ENCODE assay signal across 27 mouse cellular contexts in genomic region chr14:79738441-79738840, GRCm38 (mm10). TPM values are rescaled to one million over a fixed set of nuclear protein-coding genes. Genes with fewer than 3 reads are reported as not detected.
DNase-seq lines count a peak whose midpoint lies in the region; ATAC-seq and TF ChIP-seq lines count a peak whose summit lies in the region.
"Had no signal": no experiment of that assay in that cellular context is flagged by ENCODE, and none has a peak within 500 bp of the region (broad histone marks: within the 10 kb centered on the region; RNA-seq: fewer than 3 reads in every experiment).

No protein-coding gene starts in this region.

- WGBS in forebrain, embryonic 12.5 days = 65% methylated on average over 9 of the region's 9 CpGs
- 24% methylated on average over 9 of the region's 9 CpGs for WGBS in forebrain, postnatal 0 days
- 43% methylated on average over 9 of the region's 9 CpGs for WGBS in hindbrain, postnatal 0 days
- WGBS in hindbrain, embryonic 10.5 days = 82% methylated on average over 9 of the region's 9 CpGs
- 54% methylated on average over 9 of the region's 9 CpGs for WGBS in stomach, embryonic 15.5 days
- WGBS in stomach, postnatal 0 days = 39% methylated on average over 9 of the region's 9 CpGs

- H3K9me3 ChIP-seq in forebrain, embryonic 12.5 days = no peaks in the 10 kb centered on the region
- H3K9me3 ChIP-seq in forebrain, postnatal 0 days (ENCODE audit: low read length) = no peaks in the 10 kb centered on the region
- no peaks in the 10 kb centered on the region for H3K9me3 ChIP-seq in hindbrain, postnatal 0 days (ENCODE audit: low read length)
- no peaks in the 10 kb centered on the region for H3K9me3 ChIP-seq in hindbrain, embryonic 10.5 days
- no peaks in the 10 kb centered on the region for H3K9me3 ChIP-seq in stomach, embryonic 15.5 days
- H3K9me3 ChIP-seq in stomach, postnatal 0 days (ENCODE audit: control insufficient read depth, low read length) = no peaks in the 10 kb centered on the region
- H3K9me3 ChIP-seq: embryonic facial prominence, embryonic 10.5 days; embryonic facial prominence, embryonic 15.5 days; heart, embryonic 10.5 days; liver, embryonic 12.5 days; midbrain, embryonic 12.5 days; neural tube, embryonic 13.5 days had no signal

- H3K27me3 ChIP-seq in forebrain, embryonic 12.5 days = no peaks in the 10 kb centered on the region
- H3K27me3 ChIP-seq in forebrain, postnatal 0 days (ENCODE audit: insufficient read depth, low read length) = no peaks in the 10 kb centered on the region
- no peaks in the 10 kb centered on the region for H3K27me3 ChIP-seq in hindbrain, postnatal 0 days (ENCODE audit: insufficient read depth, low read length)
- H3K27me3 ChIP-seq in hindbrain, embryonic 10.5 days (ENCODE audit: insufficient read depth, poor library complexity, severe bottlenecking) = no peaks in the 10 kb centered on the region
- H3K27me3 ChIP-seq in stomach, embryonic 15.5 days (replicated peaks) = no peaks in the 10 kb centered on the region
- H3K27me3 ChIP-seq in stomach, postnatal 0 days (ENCODE audit: control insufficient read depth, insufficient read depth, low read length) = no peaks in the 10 kb centered on the region
- H3K27me3 ChIP-seq: embryonic facial prominence, embryonic 15.5 days; liver, embryonic 12.5 days; neural tube, embryonic 13.5 days had no signal

- H3K9ac ChIP-seq in forebrain, embryonic 12.5 days = no peak overlapping the region
- H3K9ac ChIP-seq in forebrain, postnatal 0 days = no peak overlapping the region
- no peak overlapping the region for H3K9ac ChIP-seq in hindbrain, postnatal 0 days (replicated peaks; ENCODE audit: low read length)
- no peak overlapping the region for H3K9ac ChIP-seq in stomach, embryonic 15.5 days
- no peak overlapping the region for H3K9ac ChIP-seq in stomach, postnatal 0 days (ENCODE audit: low read length)
- H3K9ac ChIP-seq: embryonic facial prominence, embryonic 15.5 days; liver, embryonic 12.5 days; liver, postnatal 0 days; midbrain, embryonic 12.5 days; neural tube, embryonic 13.5 days had no signal

- no peak overlapping the region for H3K4me3 ChIP-seq in forebrain, embryonic 12.5 days (replicated peaks)
- H3K4me3 ChIP-seq in forebrain, postnatal 0 days (ENCODE audit: low read depth, low read length) = no peak overlapping the region
- no peak overlapping the region for H3K4me3 ChIP-seq in hindbrain, postnatal 0 days (ENCODE audit: low read length)
- no peak overlapping the region for H3K4me3 ChIP-seq in hindbrain, embryonic 10.5 days
- H3K4me3 ChIP-seq in stomach, embryonic 15.5 days (replicated peaks) = no peak overlapping the region
- H3K4me3 ChIP-seq in stomach, postnatal 0 days (ENCODE audit: low read depth, low read length) = no peak overlapping the region
- H3K4me3 ChIP-seq: embryonic facial prominence, embryonic 10.5 days; embryonic facial prominence, embryonic 15.5 days; heart, embryonic 10.5 days; liver, embryonic 12.5 days; midbrain, embryonic 12.5 days; myocyte; neural tube, embryonic 13.5 days had no signal

- no peak for DNase-seq in forebrain, postnatal 0 days
- peak; percentile 24 for DNase-seq in hindbrain, postnatal 0 days (ENCODE audit: low spot score)
- DNase-seq in hindbrain, embryonic 10.5 days (ENCODE audit: low spot score) = no peak
- no peak for DNase-seq in stomach, postnatal 0 days (ENCODE audit: low spot score)
- DNase-seq in heart, adult 9 months (ENCODE audit: low spot score in 2 of 2) = no peak
- no peak for DNase-seq in heart, postnatal 25 days (ENCODE audit: low spot score)
- DNase-seq: adrenal gland, adult 2 months; cerebellum, adult 8-10 months; layer of hippocampus, postnatal 36 days; liver, postnatal 0 days; right cerebral cortex, postnatal 25 days; thymus, adult 2 months had no signal

- no peak for TF ChIP-seq CTCF in forebrain, postnatal 0 days (IDR thresholded peaks at IDR 0.05; ENCODE audit: low read depth)
- TF ChIP-seq CTCF in hindbrain, postnatal 0 days (IDR thresholded peaks at IDR 0.05; ENCODE audit: low read depth) = no peak
- no peak for TF ChIP-seq CTCF in stomach, postnatal 0 days (IDR thresholded peaks at IDR 0.05; ENCODE audit: low read depth)

- no peak for TF ChIP-seq EP300 in stomach, postnatal 0 days (optimal IDR thresholded peaks at IDR 0.05)

- intact Hi-C loops in heart, postnatal 25 days (cut with DNase I) = no loop called here

- ATAC-seq in forebrain, embryonic 12.5 days (ENCODE audit: low FRiP score) = peak; percentile 27; the same call in 1 of the 2 replicates
- no peak for ATAC-seq in forebrain, postnatal 0 days
- peak; percentile 43; the same call in 1 of the 2 replicates for ATAC-seq in hindbrain, postnatal 0 days
- peak; percentile 43; the same call in 1 of the 2 replicates for ATAC-seq in stomach, embryonic 15.5 days (ENCODE audit: insufficient read depth, low FRiP score, low read depth)
- no peak for ATAC-seq in stomach, postnatal 0 days (ENCODE audit: low FRiP score, low TSS enrichment)
- ATAC-seq: activated CD4-positive, CD25-positive, alpha-beta regulatory T cell, adult 4 months; intestine, postnatal 0 days; liver, embryonic 12.5 days; liver, postnatal 0 days had no signal

- H3K27ac ChIP-seq in forebrain, embryonic 12.5 days = no peak overlapping the region
- H3K27ac ChIP-seq in forebrain, postnatal 0 days (ENCODE audit: low read depth, low read length) = no peak overlapping the region
- H3K27ac ChIP-seq in hindbrain, postnatal 0 days = no peak overlapping the region
- no peak overlapping the region for H3K27ac ChIP-seq in hindbrain, embryonic 10.5 days
- H3K27ac ChIP-seq in stomach, embryonic 15.5 days = no peak overlapping the region
- H3K27ac ChIP-seq in stomach, postnatal 0 days (replicated peaks) = no peak overlapping the region
- H3K27ac ChIP-seq: embryonic facial prominence, embryonic 10.5 days; embryonic facial prominence, embryonic 15.5 days; heart, embryonic 10.5 days; liver, embryonic 12.5 days; midbrain, embryonic 12.5 days; neural tube, embryonic 13.5 days had no signal

- 0 out of 2 replicates have a peak, but pooled peaks cover 4% of the 10 kb centered on the region for H3K4me1 ChIP-seq in forebrain, embryonic 12.5 days
- H3K4me1 ChIP-seq in forebrain, postnatal 0 days (ENCODE audit: insufficient read depth) = no peaks in the 10 kb centered on the region
- H3K4me1 ChIP-seq in hindbrain, postnatal 0 days (ENCODE audit: insufficient read depth, low read length) = no peaks in the 10 kb centered on the region
- H3K4me1 ChIP-seq in hindbrain, embryonic 10.5 days (replicated peaks) = no peaks in the 10 kb centered on the region
- H3K4me1 ChIP-seq in stomach, embryonic 15.5 days = no peaks in the 10 kb centered on the region
- H3K4me1 ChIP-seq in stomach, postnatal 0 days (replicated peaks; ENCODE audit: control insufficient read depth, insufficient read depth) = no peaks in the 10 kb centered on the region
- H3K4me1 ChIP-seq: embryonic facial prominence, embryonic 10.5 days; embryonic facial prominence, embryonic 15.5 days; heart, embryonic 10.5 days; liver, embryonic 12.5 days had no signal

- no peak overlapping the region for H3K4me2 ChIP-seq in forebrain, embryonic 12.5 days
- no peak overlapping the region for H3K4me2 ChIP-seq in forebrain, postnatal 0 days (ENCODE audit: low read depth)
- H3K4me2 ChIP-seq in hindbrain, postnatal 0 days (ENCODE audit: low read depth, low read length) = no peak overlapping the region
- no peak overlapping the region for H3K4me2 ChIP-seq in stomach, embryonic 15.5 days
- no peak overlapping the region for H3K4me2 ChIP-seq in stomach, postnatal 0 days (replicated peaks; ENCODE audit: low read depth)
- H3K4me2 ChIP-seq: embryonic facial prominence, embryonic 15.5 days; liver, embryonic 12.5 days; midbrain, embryonic 12.5 days; neural tube, embryonic 13.5 days had no signal

- no peaks in the 10 kb centered on the region for H3K36me3 ChIP-seq in forebrain, embryonic 12.5 days (replicated peaks)
- no peaks in the 10 kb centered on the region for H3K36me3 ChIP-seq in forebrain, postnatal 0 days (ENCODE audit: insufficient read depth)
- H3K36me3 ChIP-seq in hindbrain, postnatal 0 days (ENCODE audit: insufficient read depth, low read length) = no peaks in the 10 kb centered on the region
- H3K36me3 ChIP-seq in hindbrain, embryonic 10.5 days = no peaks in the 10 kb centered on the region
- H3K36me3 ChIP-seq in stomach, embryonic 15.5 days = no peaks in the 10 kb centered on the region
- no peaks in the 10 kb centered on the region for H3K36me3 ChIP-seq in stomach, postnatal 0 days (ENCODE audit: control insufficient read depth, insufficient read depth, low read length)
- H3K36me3 ChIP-seq: embryonic facial prominence, embryonic 10.5 days; embryonic facial prominence, embryonic 15.5 days; heart, embryonic 10.5 days; liver, embryonic 12.5 days; midbrain, embryonic 12.5 days; neural tube, embryonic 13.5 days had no signal

RNA-seq across cellular contexts. Expression of gene Pcdh8, which starts 32.7 kb away (rescaled TPM):
- 26.5 and 26.7 TPM in 2 replicates for polyA plus RNA-seq in forebrain, embryonic 12.5 days (2016; fragmentation: Nextera tagmentation; extraction: Ambion mirVana)
- 86.4 and 130 TPM in 2 replicates for total RNA-seq in forebrain, postnatal 0 days (2014; rRNA removed)
- 41.8 and 51.5 TPM in 2 replicates for polyA plus RNA-seq in forebrain, postnatal 0 days (2015; fragmentation: Nextera tagmentation; extraction: Ambion mirVana)
- total RNA-seq in hindbrain, postnatal 0 days (2014; rRNA removed) = 103 and 128 TPM in 2 replicates
- 25.9 and 30.1 TPM in 2 replicates for polyA plus RNA-seq in hindbrain, postnatal 0 days (2015; fragmentation: Nextera tagmentation; extraction: Ambion mirVana)
- polyA plus RNA-seq in hindbrain, embryonic 10.5 days (2016; fragmentation: Nextera tagmentation; extraction: Ambion mirVana) = 33.1 and 41.3 TPM in 2 replicates
- 1.0 TPM in 2 replicates for polyA plus RNA-seq in stomach, embryonic 15.5 days (2015; fragmentation: Nextera tagmentation; extraction: Ambion mirVana)
- polyA plus RNA-seq in stomach, postnatal 0 days (2015; fragmentation: Nextera tagmentation; extraction: Ambion mirVana) = 0.97 and 1.6 TPM in 2 replicates
- total RNA-seq in heart, postnatal 25 days (2021) = not detected
- total RNA-seq: granulocyte monocyte progenitor cell, adult 5-6 weeks; megakaryocyte, adult 5-6 weeks; MEL had no signal
- polyA plus RNA-seq: activated CD4-positive, CD25-positive, alpha-beta regulatory T cell, adult 4 months; liver, embryonic 12.5 days; liver, postnatal 0 days; lung, embryonic 16.5 days had no signal

Comparison
In these comparisons a context has a peak if more than half of its experiments do, and no peak if none do; other contexts are left out.
1. ATAC-seq: peak in forebrain, embryonic 12.5 days (single experiment), hindbrain, postnatal 0 days (single experiment) and stomach, embryonic 15.5 days (single experiment); none in forebrain, postnatal 0 days (single experiment) and stomach, postnatal 0 days (single experiment).
2. RNA of gene Pcdh8, which starts 32.7 kb away (polyA plus RNA-seq): 41.8 to 51.5 TPM in forebrain, postnatal 0 days, 33.1 to 41.3 TPM in hindbrain, embryonic 10.5 days, 25.9 to 30.1 TPM in hindbrain, postnatal 0 days and 26.5 to 26.7 TPM in forebrain, embryonic 12.5 days; 1.0 TPM in stomach, embryonic 15.5 days and 0.97 to 1.6 TPM in stomach, postnatal 0 days; every median in the first group is over 10 times any median in the second.